Mouse (Mus musculus): ENCODE measurements around the gene Dlat. TPM values are rescaled to one million over a fixed set of nuclear protein-coding genes. Genes with fewer than 3 reads are reported as not detected.

Dlat gene
- 58.6 and 61.7 TPM in 2 replicates for polyA plus RNA-seq (2015; fragmentation: Nextera tagmentation; extraction: Ambion mirVana)

- Histone ChIP-seq H3K27ac (replicated peaks) (peak within 1 kb of the TSS; percentile 89), H3K9ac (replicated peaks) (peak within 1 kb of the TSS; percentile 96), H3K27me3 (replicated peaks) (no peaks in the 10 kb centered on the region), H3K4me1 (peaks cover 25% of the 10 kb centered on the region), H3K4me2 (peak within 1 kb of the TSS; percentile 76), H3K36me3 (peaks cover 33% of the 10 kb centered on the region), H3K4me3 (replicated peaks) (peak within 1 kb of the TSS; percentile 94), H3K9me3 (replicated peaks) (no peaks in the 10 kb centered on the region)
- peak; percentile 94 for ATAC-seq (ENCODE audit: low FRiP score)
- under 1% methylated on average over 63 of the region's 63 CpGs for WGBS
These were observed at the start of gene Dlat for GRCm38 (mm10) chr9:50659392-50660217. TSS of gene Dlat (minus strand) at chr9:50659780.

DNA sequence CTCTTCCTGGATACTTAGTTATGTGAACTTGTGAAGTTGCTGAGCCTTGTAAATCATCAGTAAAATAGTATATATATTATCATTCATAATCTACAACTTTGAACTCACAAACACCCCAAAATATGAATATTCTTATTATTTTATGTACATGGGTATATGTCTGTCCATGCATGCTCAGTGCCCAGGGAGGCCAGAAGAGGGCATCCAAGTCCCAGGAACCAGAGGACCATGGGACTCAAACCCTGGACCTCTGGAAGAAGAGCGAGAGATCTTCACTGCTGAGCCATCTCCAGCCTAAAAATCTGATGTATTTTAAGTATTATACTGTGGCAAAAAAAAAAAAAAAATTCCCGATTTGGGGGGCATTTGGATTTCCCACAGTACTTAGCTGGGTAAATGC is 49.5 kb upstream of the Dlat start:
- WGBS, result 32% methylated on average over 2 of the region's 2 CpGs
- no peak for ATAC-seq (ENCODE audit: low FRiP score)

GRCm38 (mm10) chr9:50704907-50705306 is 45.3 kb upstream of the Dlat start:
- Histone ChIP-seq H3K4me3 (replicated peaks) (no peak overlapping the region), H3K4me1 (peaks cover 7% of the 10 kb centered on the region; the same call in 1 of the 2 replicates), H3K9ac (replicated peaks) (no peak overlapping the region), H3K27me3 (replicated peaks) (no peaks in the 10 kb centered on the region), H3K36me3 (peaks cover 31% of the 10 kb centered on the region), H3K4me2 (no peak overlapping the region), H3K27ac (replicated peaks) (no peak overlapping the region), H3K9me3 (replicated peaks) (no peaks in the 10 kb centered on the region)
- no peak for ATAC-seq (ENCODE audit: low FRiP score)
- 36% methylated on average over 6 of the region's 6 CpGs for WGBS

More for the DNA sequence above, 49.5 kb upstream of the Dlat start:
- H3K36me3 ChIP-seq, result peaks cover 18% of the 10 kb centered on the region
- H3K4me3 ChIP-seq (replicated peaks), result no peak overlapping the region
- H3K9ac ChIP-seq (replicated peaks), result no peak overlapping the region
- no peaks in the 10 kb centered on the region for H3K4me1 ChIP-seq
- no peak overlapping the region for H3K27ac ChIP-seq (replicated peaks)
- H3K27me3 ChIP-seq (replicated peaks), result no peaks in the 10 kb centered on the region
- H3K9me3 ChIP-seq (replicated peaks), result no peaks in the 10 kb centered on the region
- H3K4me2 ChIP-seq, result no peak overlapping the region

- no peak for ATAC-seq (ENCODE audit: low FRiP score)
- WGBS, result 52% methylated on average over 11 of the region's 11 CpGs
- H3K36me3 ChIP-seq, result peaks cover 22% of the 10 kb centered on the region
These were observed 41.5 kb upstream of the Dlat start for GRCm38 (mm10) chr9:50700921-50701691.

DNA sequence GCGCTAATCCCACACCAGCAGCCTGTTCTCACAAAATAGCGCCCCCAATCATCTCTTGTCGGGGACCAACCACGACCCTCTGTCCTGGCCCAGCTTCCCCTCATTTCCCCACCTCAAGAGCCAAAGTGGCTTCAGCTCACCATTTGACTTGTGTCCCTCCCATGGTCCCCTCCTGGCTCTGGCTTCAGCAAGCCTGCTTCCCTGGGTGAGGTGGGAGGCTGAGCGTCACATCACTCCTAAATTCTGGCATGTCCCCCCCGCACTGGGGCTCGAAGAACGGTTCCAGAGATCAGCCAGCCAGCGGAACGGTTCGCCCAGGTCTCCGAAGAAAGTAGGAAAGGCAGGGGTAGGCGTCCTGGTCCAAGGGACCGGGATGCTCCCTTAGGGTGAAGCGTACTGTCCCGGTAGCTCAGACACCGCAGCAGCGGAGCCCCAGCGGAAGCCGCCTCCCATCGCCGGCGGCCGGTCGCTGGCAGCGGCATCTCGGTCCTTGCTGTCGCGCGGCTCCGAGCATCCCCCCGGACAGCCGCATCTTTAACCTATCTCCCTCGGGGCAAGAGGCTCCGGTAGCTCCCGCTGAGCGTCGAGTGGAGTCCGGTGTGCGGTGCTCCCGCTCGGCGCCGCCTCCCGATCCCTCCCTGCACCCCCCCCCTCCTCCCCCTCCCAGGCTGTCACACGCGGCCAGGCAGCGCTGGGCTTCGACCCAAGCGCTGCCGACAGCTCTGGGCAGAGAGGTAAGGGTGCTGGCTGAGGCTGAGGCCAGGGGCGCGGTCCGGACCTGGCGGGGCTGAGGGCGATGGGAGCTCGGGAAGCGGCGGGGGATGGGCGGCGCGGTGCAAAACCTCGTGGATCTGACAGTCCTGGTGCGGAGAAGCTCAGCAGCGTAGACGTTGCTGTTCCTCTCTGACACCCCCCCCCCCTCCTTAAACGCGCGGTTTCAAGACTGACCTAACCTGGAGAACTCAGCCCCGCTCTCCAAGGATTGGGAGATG is 39.1 kb upstream of the Dlat start:
- Histone ChIP-seq H3K27me3 (replicated peaks) (no peaks in the 10 kb centered on the region), H3K36me3 (peaks cover 30% of the 10 kb centered on the region), H3K27ac (replicated peaks) (peak overlapping the region; percentile 74), H3K4me2 (peak overlapping the region; percentile 94), H3K4me1 (peaks cover 40% of the 10 kb centered on the region), H3K9ac (replicated peaks) (peak overlapping the region; percentile 82), H3K9me3 (replicated peaks) (no peaks in the 10 kb centered on the region), H3K4me3 (replicated peaks) (peak overlapping the region; percentile 72)
- ATAC-seq (ENCODE audit: low FRiP score), result peak; percentile 72
- under 1% methylated on average over 66 of the region's 70 CpGs for whole genome bisulfite sequencing

More at GRCm38 (mm10) chr9:50700921-50701691, 41.5 kb upstream of the Dlat start:
- Histone ChIP-seq H3K4me1 (peaks cover 39% of the 10 kb centered on the region), H3K9me3 (replicated peaks) (no peaks in the 10 kb centered on the region), H3K27ac (replicated peaks) (no peak overlapping the region), H3K27me3 (replicated peaks) (no peaks in the 10 kb centered on the region), H3K4me3 (replicated peaks) (no peak overlapping the region), H3K4me2 (no peak overlapping the region), H3K9ac (replicated peaks) (no peak overlapping the region)

DNA sequence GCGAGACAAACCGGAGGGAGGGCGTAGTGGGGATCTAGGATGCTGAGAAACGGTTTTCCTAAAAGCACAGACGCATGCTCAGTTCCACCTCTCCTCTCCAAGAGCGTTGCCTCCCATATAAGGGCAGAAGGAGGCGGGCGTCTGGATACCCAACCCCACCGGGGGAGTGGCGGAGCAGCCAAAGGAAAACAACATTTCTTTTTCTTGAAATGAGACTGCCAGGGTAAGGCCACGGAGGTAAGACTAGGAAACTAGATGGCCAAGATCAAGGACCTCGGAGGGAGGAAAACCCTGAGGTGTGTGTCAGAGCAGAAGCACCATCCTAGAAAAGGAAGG is 38.1 kb upstream of the Dlat start:
- ATAC-seq (ENCODE audit: low FRiP score), result peak; percentile 82
- peaks cover 51% of the 10 kb centered on the region for H3K4me1 ChIP-seq
- H3K36me3 ChIP-seq, result peaks cover 29% of the 10 kb centered on the region

GRCm38 (mm10) chr9:50696851-50697705 is 37.5 kb upstream of the Dlat start:
- Histone ChIP-seq H3K9me3 (replicated peaks) (no peaks in the 10 kb centered on the region), H3K27me3 (replicated peaks) (no peaks in the 10 kb centered on the region), H3K4me3 (replicated peaks) (peak overlapping the region; percentile 72), H3K27ac (replicated peaks) (peak overlapping the region; percentile 69), H3K36me3 (peaks cover 27% of the 10 kb centered on the region), H3K4me1 (peaks cover 52% of the 10 kb centered on the region), H3K9ac (replicated peaks) (peak overlapping the region; percentile 63), H3K4me2 (peak overlapping the region; percentile 94)
- no peak for ATAC-seq (ENCODE audit: low FRiP score)
- 25% methylated on average over 12 of the region's 12 CpGs for WGBS

More for the DNA sequence above, 38.1 kb upstream of the Dlat start:
- WGBS, result under 1% methylated on average over 12 of the region's 12 CpGs
- peak overlapping the region; percentile 69 for H3K27ac ChIP-seq (replicated peaks)
- H3K27me3 ChIP-seq (replicated peaks), result no peaks in the 10 kb centered on the region
- H3K4me3 ChIP-seq (replicated peaks), result peak overlapping the region; percentile 72
- no peaks in the 10 kb centered on the region for H3K9me3 ChIP-seq (replicated peaks)
- H3K4me2 ChIP-seq, result peak overlapping the region; percentile 94
- H3K9ac ChIP-seq (replicated peaks), result peak overlapping the region; percentile 63

- WGBS, result 89% methylated on average over 6 of the region's 6 CpGs
These were observed 35.6 kb upstream of the Dlat start for GRCm38 (mm10) chr9:50695153-50695552.

GRCm38 (mm10) chr9:50693631-50694030 is 34.1 kb upstream of the Dlat start:
- Histone ChIP-seq H3K27ac (replicated peaks) (no peak overlapping the region), H3K9ac (replicated peaks) (no peak overlapping the region), H3K4me1 (peaks cover 35% of the 10 kb centered on the region), H3K27me3 (replicated peaks) (no peaks in the 10 kb centered on the region), H3K4me3 (replicated peaks) (no peak overlapping the region), H3K36me3 (peaks cover 43% of the 10 kb centered on the region), H3K4me2 (no peak overlapping the region), H3K9me3 (replicated peaks) (no peaks in the 10 kb centered on the region)
- ATAC-seq (ENCODE audit: low FRiP score), result no peak
- WGBS, result 15% methylated on average over 10 of the region's 10 CpGs

More at GRCm38 (mm10) chr9:50695153-50695552, 35.6 kb upstream of the Dlat start:
- Histone ChIP-seq H3K27ac (replicated peaks) (no peak overlapping the region), H3K4me3 (replicated peaks) (no peak overlapping the region), H3K4me1 (peaks cover 47% of the 10 kb centered on the region), H3K9me3 (replicated peaks) (no peaks in the 10 kb centered on the region), H3K4me2 (no peak overlapping the region), H3K9ac (replicated peaks) (no peak overlapping the region), H3K36me3 (peaks cover 28% of the 10 kb centered on the region), H3K27me3 (replicated peaks) (no peaks in the 10 kb centered on the region)
- ATAC-seq (ENCODE audit: low FRiP score), result no peak

Measured in neural tube, embryonic 15.5 days (tissue).